ENCODE assay signal across 15 mouse cellular contexts in the genomic region with DNA sequence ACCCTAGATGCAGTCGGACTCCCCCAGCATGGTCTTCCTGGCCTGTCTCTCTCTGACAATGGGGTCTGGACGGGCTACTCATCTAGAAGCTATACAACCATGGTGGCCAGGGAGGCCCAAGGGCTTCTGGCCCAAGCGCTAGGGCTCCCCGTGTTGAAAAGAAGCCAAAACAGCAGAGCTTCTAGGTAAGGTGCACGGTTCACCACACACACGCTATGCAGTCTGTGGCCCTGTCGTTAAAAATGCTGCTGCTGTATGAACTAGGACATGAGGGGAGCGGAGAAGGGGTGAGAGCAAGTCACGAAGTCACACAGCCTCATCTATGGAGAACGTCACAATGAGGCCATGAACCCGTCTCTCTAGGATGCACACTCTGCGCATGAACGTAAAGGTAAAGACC. TPM values are rescaled to one million over a fixed set of nuclear protein-coding genes. Genes with fewer than 3 reads are reported as not detected.
"Had no signal": no experiment of that assay in that cellular context is flagged by ENCODE, and none has a peak within 500 bp of the region (broad histone marks: within the 10 kb centered on the region; RNA-seq: fewer than 3 reads in every experiment).

No protein-coding gene starts in this region.

- H3K4me3 ChIP-seq: limb, embryonic 10.5 days; liver, embryonic 15.5 days; midbrain, embryonic 15.5 days; neural tube, embryonic 12.5 days; stomach, embryonic 15.5 days had no signal

- H3K4me2 ChIP-seq: liver, embryonic 11.5 days; liver, embryonic 15.5 days; midbrain, embryonic 15.5 days; neural tube, embryonic 12.5 days; stomach, embryonic 15.5 days had no signal

- H3K36me3 ChIP-seq: liver, embryonic 15.5 days; midbrain, embryonic 15.5 days; neural tube, embryonic 12.5 days; stomach, embryonic 15.5 days had no signal

- H3K9ac ChIP-seq: liver, embryonic 15.5 days; midbrain, embryonic 15.5 days; neural tube, embryonic 12.5 days; stomach, embryonic 15.5 days had no signal

- H3K9me3 ChIP-seq: limb, embryonic 10.5 days; liver, embryonic 15.5 days; midbrain, embryonic 15.5 days; neural tube, embryonic 12.5 days; stomach, embryonic 15.5 days had no signal

- DNase-seq: lung, adult 2 months; lung, postnatal 36 days; thymus, adult 2 months; thymus, postnatal 36 days had no signal

- ATAC-seq: hindbrain, postnatal 0 days; lung, postnatal 0 days; midbrain, embryonic 15.5 days had no signal

- H3K27ac ChIP-seq: hindbrain, postnatal 0 days; kidney, postnatal 0 days; limb, embryonic 10.5 days; liver, embryonic 15.5 days; midbrain, embryonic 15.5 days; neural tube, embryonic 12.5 days; stomach, embryonic 15.5 days had no signal

- H3K27me3 ChIP-seq: liver, embryonic 15.5 days; stomach, embryonic 15.5 days had no signal

RNA-seq across cellular contexts. Expression of gene Tpsg1, which starts 33.2 kb away (rescaled TPM):
- polyA plus RNA-seq: limb, embryonic 10.5 days; testis, adult 2 months had no signal

RNA-seq across cellular contexts. Expression of gene Tpsb2, which starts 36.1 kb away (rescaled TPM):
- polyA plus RNA-seq: limb, embryonic 10.5 days; neural tube, embryonic 12.5 days had no signal

RNA-seq across cellular contexts. Expression of gene Tekt4, which starts 52.2 kb away (rescaled TPM):
- polyA plus RNA-seq: kidney, postnatal 0 days; limb, embryonic 10.5 days; liver, embryonic 11.5 days; liver, embryonic 15.5 days had no signal

RNA-seq across cellular contexts. Expression of gene Tpsab1, which starts 56.9 kb away (rescaled TPM):
- polyA plus RNA-seq: hindbrain, postnatal 0 days; intestine, embryonic 14.5 days; limb, embryonic 10.5 days; liver, embryonic 11.5 days; liver, embryonic 15.5 days; midbrain, embryonic 15.5 days; neural tube, embryonic 12.5 days had no signal
